Mouse (Mus musculus) brain, adult 2 months (tissue): Measurements from ENCODE around the gene Gm42791.
A peak's percentile ranks its signal among the peaks of the same experiment; 100 is the strongest.

ENCODE experiments used
- DNase-seq: peaks from one replicate; pipeline ENCODE4 v3.0.0; 2011; ENCODE audit warnings: low read depth, low spot score

The Gm42791 gene

GRCm38 (mm10) chr5:148994706-148995414 is at the start of gene Gm42791:
Gm42791 (minus strand) TSS chr5:148995147.
- peak; percentile 98 for DNase-seq

- DNase-seq: no peak
Observed at GRCm38 (mm10) chr5:149044067-149044466, 49.1 kb upstream of the Gm42791 start.

- DNase-seq: peak; percentile 67
Observed at GRCm38 (mm10) chr5:149043240-149043639, 48.3 kb upstream of the Gm42791 start.

GRCm38 (mm10) chr5:149039825-149040224 is 44.9 kb upstream of the Gm42791 start:
- DNase-seq: no peak

GRCm38 (mm10) chr5:149037729-149038128 is 42.8 kb upstream of the Gm42791 start:
- DNase-seq: peak; percentile 50

GRCm38 (mm10) chr5:149036920-149037319 is 42.0 kb upstream of the Gm42791 start:
- DNase-seq: no peak

GRCm38 (mm10) chr5:149032438-149032837 is 37.5 kb upstream of the Gm42791 start:
- DNase-seq: no peak

GRCm38 (mm10) chr5:149031199-149031750 is 36.3 kb upstream of the Gm42791 start:
- DNase-seq: peak; percentile 83

GRCm38 (mm10) chr5:149030103-149030502 is 35.2 kb upstream of the Gm42791 start:
- DNase-seq: no peak

- no peak for DNase-seq
Observed at GRCm38 (mm10) chr5:149028394-149028793, 33.4 kb upstream of the Gm42791 start.

- DNase-seq: no peak
Observed at GRCm38 (mm10) chr5:149027389-149027788, 32.4 kb upstream of the Gm42791 start.

GRCm38 (mm10) chr5:149021120-149021519 is 26.2 kb upstream of the Gm42791 start:
- no peak for DNase-seq

GRCm38 (mm10) chr5:149020681-149021062 is 25.7 kb upstream of the Gm42791 start:
- peak; percentile 32 for DNase-seq

GRCm38 (mm10) chr5:149020059-149020680 is 25.2 kb upstream of the Gm42791 start:
- no peak for DNase-seq

- no peak for DNase-seq
Observed at GRCm38 (mm10) chr5:149017666-149018415, 22.9 kb upstream of the Gm42791 start.

GRCm38 (mm10) chr5:149017181-149017580 is 22.2 kb upstream of the Gm42791 start:
- DNase-seq: no peak

- DNase-seq: no peak
Observed at GRCm38 (mm10) chr5:149016261-149016660, 21.3 kb upstream of the Gm42791 start.

- DNase-seq: peak; percentile 57
Observed at GRCm38 (mm10) chr5:149015335-149016201, 20.6 kb upstream of the Gm42791 start.

- DNase-seq: peak; percentile 70
Observed at GRCm38 (mm10) chr5:149014600-149015268, 19.8 kb upstream of the Gm42791 start.

GRCm38 (mm10) chr5:149013817-149014508 is 19.0 kb upstream of the Gm42791 start:
- no peak for DNase-seq
